Mouse (Mus musculus) mesoderm, embryonic 11.5 days (tissue): ENCODE measurements at regions not wholly inside any gene's neighbourhood (a gene's known extent, or its start where the extent isn't known, plus 50 kb on each side); places are given as distances from the start of the nearest gene placed in this dataset.
"Not testable (repeated sequence)": the region's sequence is repeated elsewhere in the genome, so short reads cannot be mapped to it uniquely, and the experiment has no call there.

Experiments used
- DNase-seq: peaks from one replicate; pipeline ENCODE4 v3.0.0-alpha.2; 2012; ENCODE audit warnings: low read depth, low spot score

- peak; percentile 65 for DNase-seq
These were observed 137.8 kb downstream of the B3glct start for GRCm38 (mm10) chr5:149815879-149816278.

DNA sequence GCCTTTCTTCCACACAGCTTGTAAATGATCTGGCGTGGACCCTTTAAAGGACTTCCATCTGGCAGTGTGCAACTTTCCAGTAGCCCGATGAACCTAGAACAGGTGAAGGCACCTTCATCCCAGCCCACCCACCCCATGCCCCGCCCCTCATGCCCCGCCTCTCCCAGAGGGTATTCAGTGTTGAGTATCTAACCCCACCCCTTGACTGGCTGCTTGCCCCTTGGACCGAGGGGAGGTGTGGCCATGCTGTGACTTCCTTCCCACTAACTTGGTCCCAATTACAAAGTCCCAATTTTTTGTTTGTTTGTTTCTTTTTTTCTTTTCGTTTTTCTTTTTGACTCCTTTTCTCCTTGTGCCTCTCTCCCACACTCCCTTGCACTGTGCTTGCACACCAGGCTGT, 140.8 kb downstream of the B3glct start:
- DNase-seq, result no peak

GRCm38 (mm10) chr5:149823821-149824220, 145.8 kb downstream of the B3glct start:
- no peak for DNase-seq

GRCm38 (mm10) chr5:149827599-149827998, 149.6 kb downstream of the B3glct start:
- DNase-seq, result no peak

GRCm38 (mm10) chr5:149831122-149831861, 153.3 kb downstream of the B3glct start:
- DNase-seq, result peak; percentile 85

DNA sequence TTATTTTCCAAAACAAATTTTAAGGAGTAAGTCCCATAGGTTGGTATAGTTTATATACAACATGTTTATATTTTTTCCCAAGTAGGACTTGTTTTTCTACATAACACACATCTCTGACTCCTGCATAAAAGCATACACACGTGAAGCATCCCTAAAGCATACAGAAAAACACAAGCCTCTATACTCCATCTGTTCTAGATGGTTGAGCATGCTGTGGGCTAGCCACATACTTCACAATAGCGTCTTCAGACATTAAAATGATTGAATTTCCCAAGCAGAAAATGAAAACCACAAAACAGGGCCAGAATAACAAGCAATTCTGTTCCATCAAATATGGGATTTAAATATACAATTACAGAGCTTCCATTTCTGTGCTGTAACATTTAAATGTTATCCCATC, 159.3 kb downstream of the B3glct start:
- DNase-seq, result no peak

DNA sequence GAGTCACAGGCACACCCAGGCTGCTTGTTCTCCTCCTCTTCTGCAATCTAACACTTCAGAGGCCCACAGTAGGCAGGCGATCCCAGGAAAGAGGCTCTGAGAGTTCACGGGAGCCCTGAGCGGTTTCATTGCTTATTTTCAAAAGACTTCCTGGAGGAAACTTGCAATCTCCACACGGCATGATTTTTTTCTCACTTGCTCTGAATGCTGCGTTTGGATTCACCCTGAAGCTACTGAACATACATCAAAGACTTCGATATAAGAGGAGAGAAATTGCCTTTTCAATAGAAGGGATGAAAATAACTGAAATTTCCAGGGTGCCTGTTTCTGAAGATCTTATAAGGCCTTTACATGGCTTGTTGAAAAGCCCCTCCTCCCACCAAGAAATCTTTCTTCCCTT, 164.5 kb downstream of the B3glct start:
- no peak for DNase-seq

- no peak for DNase-seq
These were observed 165.3 kb downstream of the B3glct start for GRCm38 (mm10) chr5:149843310-149843709.

DNA sequence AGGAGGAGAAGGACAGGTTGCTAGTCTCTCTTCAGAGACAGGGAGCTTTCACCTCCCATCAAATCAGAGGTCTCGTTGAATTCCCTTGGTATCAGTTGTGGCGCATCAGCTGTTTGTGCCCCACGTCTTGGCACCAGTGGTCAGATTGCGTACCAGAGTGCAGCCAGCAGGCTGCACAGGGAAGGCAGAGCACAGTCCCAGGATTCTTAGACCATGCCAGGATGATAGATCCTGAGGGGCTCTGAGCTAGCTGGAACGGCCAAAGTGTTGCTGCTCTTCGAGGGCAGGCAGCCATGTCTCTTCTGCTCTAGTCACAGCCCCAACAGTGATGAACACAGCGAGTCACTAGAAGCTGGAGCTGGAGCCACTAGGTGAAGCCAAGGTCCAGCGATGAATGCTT, 167.2 kb downstream of the B3glct start:
- DNase-seq, result no peak

DNA sequence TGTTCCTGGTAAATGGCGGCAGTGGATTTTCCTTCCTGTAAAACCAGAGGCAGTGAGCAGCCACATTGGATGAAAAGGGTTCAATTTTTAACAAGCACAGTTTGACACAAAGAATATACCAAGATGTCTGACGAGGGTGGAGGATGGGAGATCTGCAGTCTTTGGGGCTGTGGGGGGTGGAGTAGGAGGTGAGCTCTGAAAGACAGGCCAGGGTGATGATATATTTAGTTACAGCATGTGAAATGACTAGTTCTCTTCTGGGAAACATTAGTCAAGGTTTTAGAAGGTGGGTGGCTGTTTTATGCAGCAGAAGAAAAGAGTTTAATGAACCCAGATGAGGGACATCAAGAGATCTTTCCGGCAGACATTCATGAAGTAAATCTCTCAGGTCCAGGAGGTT, 170.0 kb upstream of the Rxfp2 start:
- no peak for DNase-seq

DNA sequence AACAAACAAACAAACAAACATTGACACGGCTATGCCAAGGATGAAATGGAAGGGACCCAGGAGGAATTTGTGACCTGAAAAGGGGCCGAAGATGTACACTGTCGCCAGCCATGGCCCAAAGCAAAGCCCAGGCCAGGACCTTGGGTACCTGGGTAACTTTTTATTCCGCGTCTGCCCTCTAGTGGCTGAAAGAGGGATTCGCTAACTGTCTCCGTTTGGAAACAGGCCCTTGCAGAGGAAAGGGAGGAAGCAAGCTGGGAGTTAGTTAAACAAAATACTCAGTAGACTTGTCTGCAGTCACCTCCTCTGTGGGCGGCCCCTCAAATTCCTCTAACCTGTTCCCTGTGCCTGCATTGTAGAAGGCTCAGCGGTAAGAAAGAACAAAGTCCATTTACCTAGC, 167.5 kb upstream of the Rxfp2 start:
- peak; percentile 78 for DNase-seq

DNA sequence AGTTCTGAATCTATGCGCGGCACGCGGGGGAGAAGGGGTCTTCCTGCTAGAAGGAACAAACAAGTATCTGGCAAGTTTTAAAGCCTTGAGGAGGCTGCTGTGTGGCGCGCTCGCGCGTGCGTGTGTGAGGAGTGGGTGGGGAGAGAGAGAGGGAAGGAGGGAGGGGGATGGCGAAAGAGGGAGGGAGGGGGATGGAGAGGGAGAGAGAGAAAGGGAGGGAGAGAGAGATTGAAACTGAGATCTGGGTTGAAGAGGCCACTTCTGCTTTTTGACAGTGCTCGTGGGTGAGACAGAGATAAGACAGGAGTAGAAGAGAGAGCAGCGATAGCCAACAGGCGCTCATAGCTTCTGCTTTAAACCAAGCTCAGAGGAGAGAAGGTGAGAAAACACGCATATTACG, 166.0 kb upstream of the Rxfp2 start:
- DNase-seq, result no peak

DNA sequence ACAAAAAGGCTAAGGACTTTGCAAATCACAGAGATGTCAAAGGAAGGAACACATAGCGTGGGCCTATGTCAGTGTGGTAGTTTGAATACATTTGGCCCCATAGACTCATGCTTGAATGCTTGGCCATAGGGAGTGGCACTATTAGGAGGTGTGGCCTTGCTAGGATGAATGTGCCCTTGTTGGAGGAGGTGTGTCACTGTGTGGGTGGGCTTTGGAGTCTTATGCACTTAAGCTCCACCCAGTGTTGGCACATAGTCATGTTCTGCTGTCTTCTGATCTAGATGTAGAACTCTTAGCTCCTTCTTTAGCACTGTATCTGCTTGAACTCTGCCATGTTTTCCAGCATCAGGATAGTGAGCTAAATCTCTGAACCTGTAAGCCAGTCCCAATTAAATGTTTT, 162.4 kb upstream of the Rxfp2 start:
- no peak for DNase-seq

- DNase-seq, result no peak
These were observed 161.5 kb upstream of the Rxfp2 start for GRCm38 (mm10) chr5:149857019-149857418.

DNA sequence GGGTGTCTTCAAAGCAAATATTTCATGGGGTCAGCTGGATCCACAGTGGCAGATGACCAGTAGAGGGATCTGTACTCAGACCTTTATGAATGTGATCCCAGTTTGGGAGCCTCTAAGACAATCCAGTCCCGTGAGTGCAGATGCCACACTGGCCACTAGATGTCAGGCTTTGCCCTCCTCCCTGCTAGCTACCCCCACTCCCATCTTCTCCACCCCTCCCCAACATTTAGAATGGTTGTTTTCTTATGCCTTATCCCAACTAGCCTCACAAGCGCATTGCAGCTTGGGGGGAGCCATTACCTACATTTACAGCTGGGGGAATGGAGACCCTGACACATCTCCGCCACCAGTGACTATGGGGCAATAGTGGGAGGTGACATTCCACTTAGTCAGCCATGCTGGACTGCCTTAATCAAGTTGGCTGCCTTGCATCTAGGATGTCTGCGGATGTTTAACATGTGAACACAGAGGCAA, 156.9 kb upstream of the Rxfp2 start:
- DNase-seq, result peak; percentile 63

- DNase-seq, result no peak
These were observed 150.5 kb upstream of the Rxfp2 start for GRCm38 (mm10) chr5:149867926-149868325.

DNA sequence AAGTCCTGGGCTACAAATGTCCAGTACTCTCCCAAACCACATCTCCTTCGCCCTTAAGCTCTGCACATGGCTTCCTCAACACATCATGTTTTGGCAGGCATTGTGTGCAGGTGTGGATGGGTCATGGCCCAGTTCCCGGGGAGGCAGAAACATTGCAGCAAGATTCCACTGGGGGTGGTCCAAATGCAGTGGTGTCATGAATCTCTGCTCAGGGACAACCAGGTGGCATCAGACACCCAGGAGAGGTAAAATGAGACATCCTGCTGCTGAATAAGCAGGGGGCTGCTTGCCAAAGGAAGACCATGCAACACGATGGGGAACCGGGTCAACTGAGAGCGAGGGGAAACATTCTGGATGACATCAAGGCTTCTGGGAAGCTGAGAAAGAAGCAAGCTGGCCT, 149.0 kb upstream of the Rxfp2 start:
- DNase-seq, result no peak

DNA sequence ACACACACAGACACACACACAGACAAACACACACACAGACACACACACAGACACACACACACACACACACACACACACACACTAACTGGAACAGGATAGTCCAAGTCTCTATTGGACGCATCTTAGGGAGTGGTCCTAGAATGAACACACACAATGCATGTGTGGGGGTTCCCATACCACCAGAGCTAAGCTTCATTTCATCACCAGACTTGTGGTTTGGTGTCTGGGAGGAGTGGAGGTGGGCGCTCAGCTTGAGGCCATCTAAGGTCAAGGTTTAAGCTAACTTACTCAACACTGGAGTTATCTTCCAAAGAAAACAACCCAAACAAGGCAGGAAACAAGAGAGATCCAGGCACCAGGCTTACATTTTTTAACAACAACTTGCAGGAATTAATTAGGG, 147.9 kb upstream of the Rxfp2 start:
- no peak for DNase-seq

GRCm38 (mm10) chr5:149871521-149871920, 147.0 kb upstream of the Rxfp2 start:
- no peak for DNase-seq

GRCm38 (mm10) chr5:149873482-149874002, 144.9 kb upstream of the Rxfp2 start:
- DNase-seq, result no peak

GRCm38 (mm10) chr5:149874342-149874741, 144.1 kb upstream of the Rxfp2 start:
- no peak for DNase-seq

DNA sequence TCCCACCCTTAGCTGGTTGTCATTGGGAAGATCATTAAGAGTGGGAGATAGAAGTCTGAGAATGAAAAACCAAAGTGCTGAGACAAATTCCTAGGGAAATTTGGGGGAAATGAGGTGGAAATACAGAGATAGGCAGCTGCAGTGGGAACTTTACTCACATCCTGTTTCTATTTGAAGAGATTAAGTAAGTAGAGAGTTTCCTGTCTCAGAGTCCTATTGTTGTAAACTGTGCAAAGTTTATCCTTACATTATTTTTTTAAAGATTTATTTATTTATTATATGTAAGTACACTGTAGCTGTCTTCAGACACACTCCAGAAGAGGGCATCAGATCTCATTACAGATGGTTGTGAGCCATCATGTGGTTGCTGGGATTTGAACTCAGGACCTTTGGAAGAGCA, 126.0 kb upstream of the Rxfp2 start:
- not testable (repeated sequence) for DNase-seq

- no peak for DNase-seq
These were observed 111.5 kb upstream of the Rxfp2 start for GRCm38 (mm10) chr5:149906927-149907326.
